Mouse (Mus musculus) right cerebral cortex, postnatal 4 days (tissue): ENCODE data around the gene Ebf1.

Source experiments
- DNase-seq: peaks from one replicate; pipeline ENCODE4 v3.0.0-alpha.2; 2022

The Ebf1 gene

GRCm38 (mm10) chr11:44619131-44619886 lies 2.2 kb downstream of the Ebf1 start:
- no peak for DNase-seq

GRCm38 (mm10) chr11:44619887-44620693 lies 3.0 kb downstream of the Ebf1 start:
- DNase-seq, result no peak

GRCm38 (mm10) chr11:44620694-44621446 lies 3.8 kb downstream of the Ebf1 start:
- DNase-seq, result no peak

- no peak for DNase-seq
Observed at GRCm38 (mm10) chr11:44621615-44622014, 4.5 kb downstream of the Ebf1 start.

GRCm38 (mm10) chr11:44622023-44622731 lies 5.1 kb downstream of the Ebf1 start:
- DNase-seq, result no peak

GRCm38 (mm10) chr11:44624564-44624963 lies 7.4 kb downstream of the Ebf1 start:
- no peak for DNase-seq

- DNase-seq, result peak; percentile 60
Observed at GRCm38 (mm10) chr11:44626065-44626464, 8.9 kb downstream of the Ebf1 start.

- no peak for DNase-seq
Observed at GRCm38 (mm10) chr11:44628412-44628811, 11.3 kb downstream of the Ebf1 start.

GRCm38 (mm10) chr11:44632064-44632968 lies 15.2 kb downstream of the Ebf1 start:
- DNase-seq, result no peak

GRCm38 (mm10) chr11:44633001-44633693 lies 16.0 kb downstream of the Ebf1 start:
- DNase-seq, result no peak

GRCm38 (mm10) chr11:44634552-44635193 lies 17.6 kb downstream of the Ebf1 start:
- no peak for DNase-seq

GRCm38 (mm10) chr11:44636241-44636640 lies 19.1 kb downstream of the Ebf1 start:
- no peak for DNase-seq

GRCm38 (mm10) chr11:44638193-44638754 lies 21.2 kb downstream of the Ebf1 start:
- no peak for DNase-seq

- no peak for DNase-seq
Observed at GRCm38 (mm10) chr11:44641496-44641895, 24.4 kb downstream of the Ebf1 start.

GRCm38 (mm10) chr11:44654340-44655019 lies 37.4 kb downstream of the Ebf1 start:
- no peak for DNase-seq

- DNase-seq, result no peak
Observed at GRCm38 (mm10) chr11:44655468-44655867, 38.4 kb downstream of the Ebf1 start.

GRCm38 (mm10) chr11:44656916-44657315 lies 39.8 kb downstream of the Ebf1 start:
- DNase-seq, result no peak

GRCm38 (mm10) chr11:44657833-44658395 lies 40.8 kb downstream of the Ebf1 start:
- no peak for DNase-seq

GRCm38 (mm10) chr11:44661875-44662274 lies 44.8 kb downstream of the Ebf1 start:
- no peak for DNase-seq
